Mouse (Mus musculus): Measurements from ENCODE around the gene Elovl7. TPM values are rescaled to one million over a fixed set of nuclear protein-coding genes. Genes with fewer than 3 reads are reported as not detected.

The Elovl7 gene
- total RNA-seq, 2 experiments from 2014 or later: 2.3 to 2.4 TPM

- no peak for DNase-seq
These were observed 27.5 kb downstream of the Elovl7 start for GRCm38 (mm10) chr13:108241715-108242114.

DNA sequence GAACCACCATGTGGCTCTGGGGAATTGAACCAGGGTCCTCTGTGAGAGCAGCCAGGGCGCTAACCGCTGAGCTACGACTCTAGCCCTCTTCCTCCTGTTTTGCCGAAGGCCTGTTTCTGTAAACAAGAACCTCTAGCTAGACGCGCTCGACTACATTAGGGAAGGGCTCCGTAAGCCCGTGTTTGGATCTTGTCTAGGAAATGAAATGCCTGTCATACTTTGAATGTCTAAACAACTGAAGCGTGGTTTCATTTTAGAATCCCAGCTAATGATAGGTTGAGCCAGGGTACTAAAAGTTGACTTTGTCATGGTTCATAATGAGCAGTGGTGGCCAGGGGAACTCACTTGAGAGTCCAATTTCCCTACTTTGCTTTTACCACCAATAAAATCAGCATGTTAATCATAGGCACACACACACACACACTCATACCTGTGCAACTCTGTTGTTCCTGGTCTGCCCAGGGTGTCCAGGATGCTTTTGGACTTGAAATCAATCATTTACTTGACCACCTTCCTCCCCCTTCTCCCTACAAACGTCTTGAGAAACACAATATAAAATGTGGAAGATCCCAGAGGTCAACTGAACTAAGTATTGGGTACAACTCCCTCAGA, 31.0 kb downstream of the Elovl7 start:
- no peak for DNase-seq

DNA sequence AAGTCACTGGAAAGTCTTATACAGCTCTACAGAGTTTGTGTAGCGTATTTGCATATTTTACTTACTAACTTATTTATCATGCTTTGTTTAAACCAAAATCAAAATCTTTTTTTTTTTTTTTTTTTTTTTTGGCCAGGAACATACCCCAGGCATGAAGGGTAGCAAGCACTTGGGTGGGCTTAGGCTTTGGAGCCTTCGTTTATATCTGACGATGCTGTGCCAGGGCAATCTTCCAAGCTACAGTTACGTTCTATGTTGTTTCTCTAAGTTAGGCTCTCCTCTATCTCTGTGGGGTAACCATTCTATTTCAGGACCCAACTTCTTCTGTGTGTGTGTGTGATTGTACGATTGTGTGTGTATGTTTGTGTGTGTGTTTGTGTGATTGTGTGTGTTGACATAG, 36.9 kb downstream of the Elovl7 start:
- DNase-seq: no peak

GRCm38 (mm10) chr13:108253977-108254376, 39.8 kb downstream of the Elovl7 start:
- no peak for DNase-seq

DNA sequence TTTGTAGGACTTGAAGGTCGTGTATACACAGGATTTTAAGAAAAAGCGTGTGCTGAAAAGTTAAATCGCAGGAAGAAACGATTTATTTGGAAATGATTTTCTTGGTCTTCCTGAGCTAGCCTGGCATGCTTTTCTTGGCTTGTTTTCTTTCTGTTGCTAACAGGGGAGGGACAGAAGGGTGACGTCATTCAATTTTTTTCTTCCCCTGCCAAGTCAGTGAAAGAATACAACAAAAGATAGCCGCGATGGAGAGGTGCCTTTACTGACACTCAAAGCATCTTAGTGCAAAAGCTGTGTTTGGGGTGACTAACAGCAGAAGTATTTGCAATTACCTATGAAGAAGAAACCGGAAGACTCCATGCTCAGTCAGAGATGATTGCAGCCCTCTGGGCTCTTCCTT, 48.8 kb downstream of the Elovl7 start:
- peak; percentile 4 for DNase-seq

- no peak for DNase-seq
These were observed 51.2 kb downstream of the Elovl7 start for GRCm38 (mm10) chr13:108265394-108265793.

DNA sequence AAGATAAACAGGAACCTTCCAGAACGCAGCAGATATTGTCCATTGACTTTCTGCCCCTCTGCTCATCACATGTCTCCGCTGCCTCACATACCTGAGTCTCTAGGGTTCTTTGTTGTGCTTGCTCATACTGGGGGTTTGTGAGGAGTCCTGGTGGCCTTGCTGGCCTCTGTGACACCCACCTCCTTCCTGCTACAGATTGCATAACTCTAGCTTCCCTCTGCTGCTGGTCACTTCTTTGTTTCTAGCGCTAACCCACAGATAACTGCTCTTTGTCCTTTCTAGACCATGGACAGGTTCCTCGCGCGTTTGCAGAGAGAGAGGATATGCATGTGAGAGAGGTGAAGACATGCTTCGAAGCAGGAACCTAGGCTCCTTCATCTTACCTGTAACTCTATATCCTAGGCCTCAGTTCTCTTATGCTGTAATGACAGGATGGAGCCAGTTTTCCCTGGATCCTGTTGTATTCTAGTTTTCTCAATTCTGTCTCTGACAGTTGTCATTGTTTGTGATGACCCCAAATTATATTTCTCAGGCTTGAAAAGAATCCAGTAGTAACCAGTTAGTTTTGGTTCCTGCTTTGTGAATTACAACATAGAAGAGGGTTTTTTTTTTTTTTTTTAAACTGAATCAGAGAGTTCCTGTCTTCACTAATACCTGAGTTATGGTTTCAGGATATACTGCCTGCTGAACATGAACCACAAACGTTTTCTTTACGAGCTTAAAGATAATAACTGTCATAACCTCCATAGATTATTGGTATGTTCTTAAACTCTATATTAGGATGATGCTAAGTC, 53.8 kb downstream of the Elovl7 start:
- DNase-seq: no peak

GRCm38 (mm10) chr13:108271458-108272148, 57.4 kb downstream of the Elovl7 start:
- no peak for DNase-seq

GRCm38 (mm10) chr13:108272332-108272731, 58.1 kb downstream of the Elovl7 start:
- no peak for DNase-seq

DNA sequence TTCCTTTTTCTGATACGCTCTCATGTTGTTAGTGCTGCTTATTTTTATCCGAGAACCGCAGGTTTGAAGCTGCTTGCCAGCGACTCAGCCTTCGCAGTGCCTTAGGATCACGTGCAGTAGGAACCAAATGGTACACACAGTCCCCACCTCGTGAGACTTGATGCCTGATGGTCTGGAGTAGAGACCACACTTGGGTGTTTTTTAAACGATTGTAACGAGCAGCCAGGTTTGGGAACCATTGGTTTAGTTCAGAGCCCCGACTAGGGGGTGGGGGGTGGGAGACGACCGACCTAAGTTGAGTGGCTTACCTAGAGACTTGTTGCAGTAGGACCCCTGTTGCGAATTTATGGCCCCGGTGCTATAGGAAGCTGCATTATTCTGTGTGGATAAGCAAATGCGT, 58.8 kb downstream of the Elovl7 start:
- DNase-seq: no peak

DNA sequence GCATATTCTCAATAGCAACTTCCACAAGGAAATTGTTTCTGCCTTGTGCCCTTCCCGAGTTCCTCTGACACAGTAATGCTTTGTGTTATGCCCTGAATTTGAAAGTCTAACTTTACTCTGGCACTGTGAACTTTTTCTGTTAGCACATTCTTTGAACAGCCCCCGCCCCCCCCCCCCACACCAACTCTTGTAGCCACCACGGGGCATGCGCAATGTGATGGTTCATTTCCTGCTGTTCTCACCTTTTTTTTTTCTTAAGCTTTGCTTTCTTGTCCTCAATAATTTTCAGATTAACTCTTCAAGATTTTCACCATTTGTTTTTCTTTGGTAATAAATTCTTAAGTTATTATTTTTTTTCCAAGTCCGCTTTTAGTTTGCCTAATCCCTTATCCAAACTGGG, 59.3 kb downstream of the Elovl7 start:
- DNase-seq: no peak

DNA sequence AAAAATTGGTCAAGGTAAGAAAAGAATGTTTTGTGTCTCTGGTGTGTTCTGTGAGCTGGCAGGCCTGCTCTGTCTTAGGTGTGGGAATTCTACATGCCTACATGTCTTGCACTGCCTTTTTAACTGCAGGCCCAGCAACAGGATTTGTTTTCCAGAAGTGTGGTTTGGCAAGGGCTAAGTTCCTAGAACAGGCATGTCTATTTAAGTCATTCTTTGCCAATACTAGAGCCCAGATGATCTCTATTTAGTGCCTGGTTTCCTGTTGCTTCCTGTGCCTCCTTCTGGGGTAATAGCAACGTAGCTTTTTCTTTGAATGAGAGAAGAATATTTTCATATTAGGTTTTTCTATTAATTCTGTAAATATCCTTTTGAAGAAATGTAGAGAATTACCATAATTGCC, 62.4 kb downstream of the Elovl7 start:
- no peak for DNase-seq

- DNase-seq: no peak
These were observed 63.1 kb downstream of the Elovl7 start for GRCm38 (mm10) chr13:108277320-108277719.

GRCm38 (mm10) chr13:108278592-108278991, 64.4 kb downstream of the Elovl7 start:
- no peak for DNase-seq

- no peak for DNase-seq
These were observed 70.1 kb downstream of the Elovl7 start for GRCm38 (mm10) chr13:108284312-108284711.

GRCm38 (mm10) chr13:108287953-108288352, 73.7 kb downstream of the Elovl7 start:
- no peak for DNase-seq

DNA sequence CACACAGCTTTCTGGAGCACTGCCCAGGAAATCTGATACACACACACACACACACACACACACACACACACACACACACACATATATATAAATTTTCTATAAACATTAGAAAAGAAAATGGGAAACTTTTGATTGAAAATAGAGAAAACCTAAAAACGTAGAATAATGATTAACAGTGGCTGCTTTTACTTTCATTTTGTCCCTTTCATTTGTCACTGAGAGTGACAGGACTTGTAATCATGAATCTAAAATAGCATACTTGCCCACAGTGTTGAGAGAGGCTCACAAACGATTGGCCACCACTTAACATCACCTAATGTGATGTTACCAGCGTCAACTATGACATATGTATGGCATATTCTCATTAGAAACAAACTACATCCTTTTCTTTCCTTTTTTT, 75.2 kb downstream of the Elovl7 start:
- DNase-seq: no peak

- DNase-seq: no peak
These were observed 76.1 kb downstream of the Elovl7 start for GRCm38 (mm10) chr13:108290314-108290713.

DNA sequence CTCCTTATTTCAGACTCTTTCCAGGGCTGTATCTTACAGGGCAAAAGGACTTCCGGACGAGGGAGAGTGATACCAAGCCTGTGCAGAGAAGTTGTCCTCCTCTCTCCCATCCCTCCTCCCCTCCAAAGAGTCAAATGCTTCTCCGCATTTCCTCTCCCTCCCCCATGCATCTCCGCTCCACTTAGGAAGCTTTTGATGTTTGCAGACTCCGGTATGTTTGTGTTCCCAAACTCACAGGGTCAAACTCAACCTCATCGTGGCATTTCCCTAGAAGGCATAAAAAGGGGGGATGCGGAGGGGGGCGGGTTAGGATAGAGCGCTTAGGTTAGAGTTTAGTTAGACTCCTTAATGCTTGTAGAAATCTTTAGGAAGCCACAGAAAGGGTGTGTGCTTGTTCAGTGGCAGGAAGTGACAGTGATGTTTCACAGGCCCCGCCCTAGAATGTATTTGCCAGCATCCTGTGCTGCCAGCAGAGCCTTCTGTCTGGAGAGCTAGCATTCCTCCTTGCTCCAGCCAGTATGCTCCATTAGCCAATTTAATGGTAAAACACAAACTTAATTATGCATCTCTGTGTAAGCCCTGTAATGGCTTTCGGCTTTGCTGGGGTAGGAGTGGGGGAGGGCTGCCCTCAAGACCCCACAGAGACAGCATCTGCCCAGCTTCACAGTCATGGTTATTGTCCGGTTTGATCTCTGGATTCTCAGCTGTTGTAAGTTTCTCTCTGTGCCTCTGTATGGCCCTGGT, 83.3 kb downstream of the Elovl7 start:
- peak; percentile 34 for DNase-seq

- DNase-seq: no peak
These were observed 84.0 kb downstream of the Elovl7 start for GRCm38 (mm10) chr13:108298241-108298640.

GRCm38 (mm10) chr13:108300346-108300950, 86.2 kb downstream of the Elovl7 start:
- no peak for DNase-seq

DNA sequence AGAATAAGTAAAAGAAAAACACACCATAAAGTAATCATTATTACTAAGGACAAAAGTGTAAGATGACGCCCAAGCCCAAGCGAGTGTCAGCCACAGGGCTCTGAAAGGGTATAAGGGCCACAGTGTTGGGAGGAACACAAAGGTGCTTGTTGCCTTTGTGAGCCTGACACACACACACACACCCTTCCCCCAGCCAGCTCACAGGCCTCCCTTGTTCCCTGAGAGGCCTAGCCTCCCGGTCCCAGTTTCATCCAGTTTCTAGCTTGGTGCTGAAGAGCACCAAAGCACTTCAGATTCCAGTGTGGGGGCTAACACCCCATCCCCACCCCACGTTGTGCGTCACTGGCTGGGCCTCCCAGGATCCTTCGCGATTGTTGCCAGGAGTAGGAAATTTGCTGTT, 87.2 kb downstream of the Elovl7 start:
- no peak for DNase-seq
